Mouse (Mus musculus) brain, embryonic 14.5 days (tissue): ENCODE measurements around the gene Eml4.

Source experiments
- CTCF ChIP-seq: fragments of 200-500 bp; IDR thresholded peaks from 2 replicates; pipeline ENCODE4 v1.5.1; 2012; ENCODE audit warnings: inconsistent platforms, mild to moderate bottlenecking, moderate library complexity, borderline replicate concordance; ENCODE audit not compliant: insufficient read depth, insufficient read length; ENCODE audit errors: extremely low read depth
- POLR2A ChIP-seq: fragments of 200-500 bp; IDR thresholded peaks from 2 replicates; pipeline ENCODE4 v1.6.1; 2012; ENCODE audit warnings: mild to moderate bottlenecking, inconsistent platforms, borderline replicate concordance; ENCODE audit not compliant: poor library complexity, insufficient read depth, insufficient read length, severe bottlenecking; ENCODE audit errors: extremely low read depth

GRCm38 (mm10) chr17:83382752-83383151 lies 32.0 kb downstream of the Eml4 start:
- TF ChIP-seq POLR2A (no peak), CTCF (no peak)
